Mouse (Mus musculus): ENCODE results near the gene Gm17304.
A peak's percentile ranks its signal among the peaks of the same experiment; 100 is the strongest.

Gene Gm17304

GRCm38 (mm10) chr5:106608798-106609197 lies at the start of gene Gm17304:
Gm17304 (plus strand) TSS chr5:106609098.
- DNase-seq (ENCODE audit: low read depth, low spot score) = no peak

DNA sequence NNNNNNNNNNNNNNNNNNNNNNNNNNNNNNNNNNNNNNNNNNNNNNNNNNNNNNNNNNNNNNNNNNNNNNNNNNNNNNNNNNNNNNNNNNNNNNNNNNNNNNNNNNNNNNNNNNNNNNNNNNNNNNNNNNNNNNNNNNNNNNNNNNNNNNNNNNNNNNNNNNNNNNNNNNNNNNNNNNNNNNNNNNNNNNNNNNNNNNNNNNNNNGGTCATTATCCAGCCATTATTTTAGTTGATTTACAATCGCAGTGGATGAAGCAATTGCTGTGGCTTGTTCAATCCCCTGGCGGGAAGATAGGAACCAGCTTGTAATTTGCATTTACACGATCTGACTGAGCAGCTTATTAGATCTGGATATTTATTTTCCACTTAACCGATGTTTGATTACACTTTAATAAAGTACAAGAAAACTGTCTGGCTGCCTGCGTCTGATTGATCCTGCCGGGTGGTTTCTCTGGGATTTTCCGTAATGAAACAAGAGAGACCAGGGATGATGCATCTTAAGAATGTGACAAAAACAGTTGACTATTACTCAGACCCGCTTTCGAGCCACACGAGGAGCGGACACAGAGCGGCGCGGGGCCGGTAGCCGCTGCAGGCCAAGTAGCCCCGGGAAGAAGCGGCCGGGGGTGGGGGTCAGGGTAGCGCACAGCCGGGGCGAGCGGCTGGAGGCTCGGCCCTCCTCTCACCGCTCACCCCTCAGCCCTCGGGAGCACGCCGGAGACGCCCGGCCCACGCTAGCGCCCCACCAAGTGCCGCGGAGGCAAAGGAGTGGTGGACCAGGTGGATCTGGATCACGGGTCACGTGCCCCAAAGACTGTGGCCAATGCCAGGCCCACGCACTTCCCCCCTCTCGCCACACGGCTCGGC lies 48.0 kb upstream of the Gm17304 start:
- no peak for DNase-seq (ENCODE audit: low read depth, low spot score)

GRCm38 (mm10) chr5:106561499-106561822 lies 47.4 kb upstream of the Gm17304 start:
- no peak for DNase-seq (ENCODE audit: low read depth, low spot score)

DNA sequence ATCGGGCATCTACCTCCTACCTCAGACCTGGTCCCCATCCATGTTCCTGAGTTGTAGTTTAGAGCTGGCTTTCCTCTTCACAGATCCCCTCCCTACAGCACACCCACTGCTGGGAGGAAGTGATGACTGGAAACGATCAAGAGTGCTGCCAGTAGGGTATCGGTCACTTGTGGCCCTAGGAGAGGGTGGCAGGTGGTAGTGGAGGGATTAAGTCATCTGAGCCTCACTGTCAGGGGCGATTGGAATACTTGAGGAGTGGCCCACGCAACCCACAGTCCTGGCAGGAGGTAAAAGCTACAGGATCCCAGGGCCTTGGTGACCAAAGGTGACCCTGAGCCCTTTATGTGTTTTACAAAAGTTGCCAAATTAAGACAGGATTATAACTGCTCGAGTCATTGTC lies 42.9 kb upstream of the Gm17304 start:
- DNase-seq (ENCODE audit: low read depth, low spot score) = no peak

DNA sequence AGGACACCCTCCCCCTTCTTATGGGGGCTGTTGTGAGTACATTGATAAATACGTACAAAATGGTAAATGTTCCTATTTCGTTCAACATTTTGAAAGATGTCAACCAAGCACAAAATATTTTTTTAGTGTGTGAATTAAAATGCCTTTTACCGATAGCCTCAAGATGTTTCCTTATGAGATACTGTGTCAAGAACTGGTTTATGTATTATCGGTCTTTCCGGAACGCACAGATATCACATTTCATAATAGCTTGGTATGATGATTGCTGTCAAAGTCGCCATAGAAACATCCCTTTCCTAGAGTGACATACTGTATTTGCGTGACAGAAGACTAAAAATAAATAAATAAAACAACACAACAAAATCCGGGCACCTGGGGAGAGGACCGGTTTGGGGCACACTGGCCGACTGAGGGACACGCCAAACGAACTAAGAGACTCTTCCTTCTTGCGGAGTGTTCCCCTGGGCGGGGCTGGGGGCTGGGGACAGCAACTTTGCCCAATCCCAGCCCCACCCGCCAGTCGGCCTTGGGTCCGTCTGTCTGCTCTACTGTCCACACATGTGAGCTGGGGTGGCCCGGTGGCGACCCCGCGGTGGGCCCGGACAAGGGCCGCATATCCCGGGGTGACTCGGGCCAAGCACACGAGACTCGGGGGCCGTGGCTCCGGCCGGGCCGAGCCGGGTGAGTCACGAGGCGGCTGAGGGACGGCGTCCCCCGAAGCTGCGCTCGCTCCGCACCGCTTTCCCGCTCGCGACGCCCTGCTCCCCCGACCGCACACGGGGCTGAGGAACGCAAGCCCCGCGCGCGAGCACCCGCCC lies 34.9 kb upstream of the Gm17304 start:
- no peak for DNase-seq (ENCODE audit: low read depth, low spot score)

- DNase-seq (ENCODE audit: low read depth, low spot score) = peak; percentile 69
Measured at GRCm38 (mm10) chr5:106574560-106574946, 34.3 kb upstream of the Gm17304 start.

GRCm38 (mm10) chr5:106575098-106575497 lies 33.8 kb upstream of the Gm17304 start:
- no peak for DNase-seq (ENCODE audit: low read depth, low spot score)

GRCm38 (mm10) chr5:106577237-106577888 lies 31.5 kb upstream of the Gm17304 start:
- no peak for DNase-seq (ENCODE audit: low read depth, low spot score)

DNA sequence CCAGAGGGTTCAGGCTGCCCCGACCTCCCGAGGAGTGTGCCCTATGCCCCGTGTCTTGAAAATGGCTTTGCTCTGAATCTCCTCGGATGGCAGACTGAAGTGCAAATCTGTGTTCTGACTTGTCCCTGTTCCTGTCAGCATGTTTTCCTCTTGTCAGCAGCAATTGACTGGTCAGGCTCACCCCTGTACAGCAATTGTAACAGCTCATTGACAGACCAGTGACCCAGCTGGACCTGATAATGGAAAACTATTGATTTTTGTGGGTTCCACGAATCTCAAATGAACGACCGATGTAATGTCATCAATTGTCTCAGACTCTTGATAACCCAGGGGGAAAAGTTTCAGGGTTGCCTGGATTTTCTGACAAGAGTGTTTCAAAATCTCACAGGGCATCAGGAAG lies 28.0 kb upstream of the Gm17304 start:
- no peak for DNase-seq (ENCODE audit: low read depth, low spot score)

DNA sequence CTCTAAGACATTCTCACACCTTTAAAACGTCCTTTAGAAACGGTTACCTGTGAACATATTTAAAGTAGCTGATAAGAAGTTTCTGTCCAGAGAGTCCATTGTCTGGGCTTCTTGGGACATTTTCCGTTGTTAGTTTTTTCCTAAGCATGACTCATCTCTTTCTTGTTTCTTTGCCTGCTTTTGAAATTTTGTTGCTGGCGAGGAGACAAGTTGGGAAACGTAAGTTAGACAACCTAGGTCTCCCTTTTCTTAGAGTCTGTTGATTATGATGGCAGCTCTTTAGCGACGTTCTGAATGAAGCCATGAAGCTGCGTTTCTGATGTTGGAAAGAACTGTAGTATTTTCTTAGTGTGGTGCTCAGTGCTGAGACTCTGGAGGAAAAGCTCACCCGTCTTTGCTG lies 19.9 kb upstream of the Gm17304 start:
- no peak for DNase-seq (ENCODE audit: low read depth, low spot score)

DNA sequence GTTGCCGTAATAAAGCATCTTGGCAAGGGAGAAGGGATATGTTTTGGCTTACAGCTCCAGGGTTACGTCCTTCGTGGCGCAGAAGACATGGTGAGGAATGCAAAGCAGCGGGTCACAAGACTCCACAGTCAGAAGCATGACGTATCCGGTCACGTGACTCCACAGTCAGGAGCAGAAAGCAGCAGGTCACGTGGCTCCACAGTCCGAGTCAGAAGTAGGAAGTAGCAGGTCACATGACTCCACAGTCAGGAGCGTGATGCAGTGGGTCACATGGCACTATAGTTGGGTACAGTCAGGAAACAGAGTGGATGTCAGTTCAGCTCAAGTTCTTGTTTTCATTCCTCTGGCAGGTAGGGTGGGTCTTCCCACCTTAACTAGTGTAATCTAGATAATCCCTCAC lies 19.2 kb upstream of the Gm17304 start:
- DNase-seq (ENCODE audit: low read depth, low spot score) = no peak

GRCm38 (mm10) chr5:106590686-106591085 lies 18.2 kb upstream of the Gm17304 start:
- no peak for DNase-seq (ENCODE audit: low read depth, low spot score)

GRCm38 (mm10) chr5:106594388-106594787 lies 14.5 kb upstream of the Gm17304 start:
- DNase-seq (ENCODE audit: low read depth, low spot score) = no peak

- no peak for DNase-seq (ENCODE audit: low read depth, low spot score)
Measured at GRCm38 (mm10) chr5:106597472-106597871, 11.4 kb upstream of the Gm17304 start.

DNA sequence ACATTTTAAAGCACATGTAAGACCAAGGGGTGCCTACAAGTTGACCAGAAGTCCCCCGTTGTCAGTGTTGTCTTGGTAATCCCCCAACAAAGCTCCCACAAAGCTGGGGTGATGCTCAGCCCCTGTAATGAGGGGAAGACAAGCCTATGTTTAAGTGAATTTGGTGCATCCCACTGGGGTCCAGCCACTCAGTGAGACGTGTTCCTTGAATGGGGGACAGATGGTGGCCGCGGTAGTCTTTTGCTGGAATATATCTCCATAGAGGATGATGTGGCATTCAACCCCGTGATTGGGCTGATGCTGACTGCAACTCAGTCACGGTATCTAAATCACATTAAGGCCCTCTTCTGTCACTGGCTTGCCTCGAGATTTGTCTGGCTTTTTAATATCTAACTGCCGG lies 9.4 kb upstream of the Gm17304 start:
- no peak for DNase-seq (ENCODE audit: low read depth, low spot score)

DNA sequence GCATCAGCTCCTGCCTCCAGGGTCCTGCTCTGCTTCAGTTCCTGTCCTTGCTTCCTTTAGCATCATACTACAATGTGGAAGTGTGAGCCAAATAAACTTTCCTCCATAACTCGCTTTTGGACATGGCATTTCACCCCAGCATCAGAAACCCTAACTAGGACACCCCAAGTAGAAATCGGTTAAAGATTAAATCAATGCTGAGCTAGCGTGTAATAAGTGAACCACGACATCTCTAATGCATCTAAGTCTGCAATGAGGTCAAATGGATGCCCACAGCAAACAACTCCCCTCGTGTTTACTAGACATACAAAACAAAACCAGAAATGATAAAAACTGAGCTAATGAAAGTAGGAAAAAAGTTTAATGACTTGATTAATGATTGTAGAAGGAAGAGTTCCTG lies 4.5 kb upstream of the Gm17304 start:
- DNase-seq (ENCODE audit: low read depth, low spot score) = no peak

GRCm38 (mm10) chr5:106605096-106605495 lies 3.8 kb upstream of the Gm17304 start:
- DNase-seq (ENCODE audit: low read depth, low spot score) = no peak

DNA sequence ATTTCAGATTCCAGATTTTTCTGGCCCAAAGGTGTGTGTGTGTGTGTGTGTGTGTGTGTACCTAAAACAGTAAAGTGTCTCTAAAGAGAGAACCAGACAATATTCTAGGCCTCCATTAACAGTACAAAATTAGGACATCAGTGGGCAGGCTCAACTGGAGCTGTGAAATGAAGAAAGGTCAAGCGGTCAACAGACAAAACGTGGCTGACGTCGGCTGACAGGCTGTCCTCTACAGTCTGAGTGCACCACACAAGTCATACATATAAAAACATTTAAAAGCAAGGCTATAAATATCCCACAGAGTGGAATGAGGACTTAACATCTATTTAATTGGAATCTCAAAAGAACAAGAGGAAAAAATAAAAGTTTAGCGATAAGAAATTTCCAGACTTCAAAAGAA lies 1.8 kb upstream of the Gm17304 start:
- no peak for DNase-seq (ENCODE audit: low read depth, low spot score)

DNA sequence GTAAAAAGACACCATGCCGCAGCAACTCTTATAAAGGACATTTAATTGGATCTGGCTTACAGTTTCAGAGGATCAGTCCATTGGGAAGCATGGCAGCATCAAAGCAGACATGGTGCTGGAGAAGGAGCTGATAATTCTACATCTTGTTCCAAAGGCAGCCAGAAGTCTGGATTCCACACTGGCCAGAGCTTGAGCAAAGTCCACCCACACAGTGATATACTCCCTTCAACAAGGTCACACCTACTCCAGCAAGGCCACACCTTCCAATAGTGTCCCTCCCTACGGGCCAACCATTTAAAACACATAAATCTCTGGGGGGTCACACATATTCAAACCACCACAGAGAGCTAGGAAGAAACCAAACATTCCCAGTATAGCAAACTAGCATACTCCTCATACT lies 3.3 kb downstream of the Gm17304 start:
- DNase-seq (ENCODE audit: low read depth, low spot score) = no peak

DNA sequence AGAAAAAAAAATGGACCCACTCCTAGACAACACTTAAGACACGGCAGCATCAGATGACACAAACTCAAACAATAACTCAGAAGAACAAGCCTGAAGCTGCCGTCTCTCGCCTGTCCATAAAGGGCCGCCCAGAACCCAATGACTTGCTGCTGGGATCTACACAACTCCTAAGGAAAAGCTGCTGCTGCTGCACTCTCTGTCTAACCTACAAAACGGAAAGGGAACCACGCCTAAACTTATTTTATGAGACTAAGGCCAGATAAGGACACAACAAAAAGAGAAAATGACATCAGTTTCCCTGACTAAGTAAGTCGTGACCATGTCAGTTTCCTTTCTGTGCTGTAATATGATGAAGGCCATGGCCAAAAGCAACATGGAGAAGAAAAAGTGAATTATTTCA lies 5.7 kb downstream of the Gm17304 start:
- no peak for DNase-seq (ENCODE audit: low read depth, low spot score)

DNA sequence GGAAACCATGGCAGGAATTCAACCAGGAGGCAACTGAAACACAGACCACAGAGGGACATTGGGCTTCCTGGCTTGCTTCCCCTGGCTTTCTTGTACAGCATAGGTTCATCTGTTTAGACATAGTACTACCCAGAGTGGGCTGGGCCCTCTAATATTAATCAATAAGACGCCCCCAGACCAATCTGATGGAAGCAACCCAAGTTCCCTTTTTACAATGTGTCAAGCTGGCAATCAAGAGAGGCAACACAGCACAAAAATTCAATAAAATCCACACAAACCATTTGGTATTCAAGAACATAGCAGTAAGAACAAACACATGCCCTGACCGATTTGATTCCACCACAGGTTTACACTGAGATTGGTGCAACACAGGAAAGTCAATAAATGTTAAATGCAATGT lies 6.1 kb downstream of the Gm17304 start:
- no peak for DNase-seq (ENCODE audit: low read depth, low spot score)

DNA sequence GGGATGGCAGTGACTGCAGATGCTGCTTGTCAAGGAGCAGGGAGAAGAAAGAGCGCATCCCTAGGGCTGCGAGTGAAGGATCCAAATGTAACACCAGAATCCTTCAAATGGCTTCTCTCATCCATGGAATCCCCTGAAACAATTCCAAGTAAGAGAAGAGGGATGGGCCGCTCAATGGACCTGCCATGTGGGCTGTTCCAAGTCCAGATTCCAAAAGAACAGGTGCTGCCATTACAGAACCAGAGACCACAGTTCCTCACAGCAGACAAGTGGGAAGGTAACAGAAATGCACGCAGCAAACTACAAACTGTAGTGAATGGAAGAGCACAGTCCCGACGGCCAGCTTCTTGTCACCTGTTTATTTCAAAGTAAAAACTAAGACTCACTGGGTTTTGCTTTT lies 11.5 kb downstream of the Gm17304 start:
- no peak for DNase-seq (ENCODE audit: low read depth, low spot score)

- no peak for DNase-seq (ENCODE audit: low read depth, low spot score)
Measured at GRCm38 (mm10) chr5:106622193-106622592, 13.3 kb downstream of the Gm17304 start.
